Mouse (Mus musculus): ENCODE measurements around the gene Gm28053. TPM values are rescaled to one million over a fixed set of nuclear protein-coding genes. Genes with fewer than 3 reads are reported as not detected.

Gm28053 gene
- polyA plus RNA-seq, 1 experiment from 2014 or later = not detected

DNA sequence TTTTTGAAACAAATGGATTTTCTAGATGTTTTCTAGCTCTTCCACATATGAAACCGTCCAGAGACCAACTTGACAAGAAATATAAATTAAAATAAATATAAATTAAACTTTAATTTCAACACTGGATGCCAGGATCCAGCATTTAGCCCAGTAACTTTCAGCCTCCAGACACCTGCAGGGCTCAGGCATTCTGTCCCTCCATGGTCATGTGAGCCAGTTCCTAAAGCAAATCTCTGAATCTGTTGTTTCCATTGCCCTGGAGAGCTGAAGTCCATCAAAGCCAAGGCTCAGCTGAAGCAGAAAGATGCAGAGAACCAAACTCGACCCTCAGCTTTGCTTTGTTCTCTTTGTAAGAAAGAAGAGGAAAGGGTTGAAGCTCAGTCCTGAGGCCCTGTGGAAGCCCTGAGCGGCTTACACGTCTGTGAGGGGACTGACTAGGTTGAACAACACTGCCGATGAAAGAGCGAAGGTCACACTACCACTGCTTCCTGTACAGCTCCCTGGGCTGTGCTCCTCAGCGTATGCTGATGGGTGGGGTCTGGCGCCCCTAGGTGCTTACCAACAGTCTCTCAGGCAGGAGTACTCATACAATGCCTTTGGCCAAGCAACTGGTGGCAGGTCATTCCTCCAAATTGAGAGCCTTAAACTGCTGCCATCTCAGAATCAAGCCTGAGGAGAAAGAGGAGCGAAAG is 49.9 kb downstream of the Gm28053 start:
- ATAC-seq (no peak), DNase-seq (ENCODE audit: low read depth, low spot score) (no peak)
- no peaks in the 10 kb centered on the region for H3K27me3 ChIP-seq
- TF ChIP-seq CTCF (IDR thresholded peaks at IDR 0.05) = no peak
- in situ Hi-C loops (cut with MboI; ENCODE audit: low pct_unique_long_range_greater_than_20kb) = loop anchor here (10.0 to 25.0 kb wide), 2 partner anchors 194 to 581 kb away; partner anchors contain the start of gene Rarres2
- ChIA-PET POLR2A (no interaction called here), CTCF (no interaction called here)

DNA sequence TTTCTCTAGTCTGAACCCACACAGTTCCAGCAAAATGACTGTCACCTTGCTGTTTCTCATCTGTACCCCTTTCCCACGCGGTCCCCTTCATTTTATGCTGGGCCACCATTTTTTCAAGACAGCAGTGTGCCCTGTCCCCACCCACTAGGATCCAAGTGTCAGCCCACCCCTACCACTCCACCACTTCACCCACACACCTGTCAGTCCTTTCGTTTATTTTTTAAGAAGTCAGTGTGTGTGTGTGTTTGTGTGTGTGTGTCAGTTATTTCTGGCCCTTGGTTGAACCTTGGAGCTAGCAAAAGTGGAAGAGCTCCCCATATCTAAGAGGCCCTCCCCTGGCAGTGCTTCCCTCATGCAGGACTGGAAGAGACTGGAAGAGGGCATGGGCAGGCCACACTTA is 50.5 kb downstream of the Gm28053 start:
- no peak for DNase-seq (ENCODE audit: low read depth, low spot score)
- in situ Hi-C loops (cut with MboI; ENCODE audit: low pct_unique_long_range_greater_than_20kb) = loop anchor here (10.0 to 25.0 kb wide), 2 partner anchors 194 to 582 kb away; partner anchors contain the start of gene Rarres2
- no peak for ATAC-seq
- ChIA-PET CTCF (interaction anchor here (1.2 kb wide), 1 partner anchor 123 kb away, joined by 4 read pairs; no protein-coding TSS in a partner anchor), POLR2A (no interaction called here)
- H3K27me3 ChIP-seq = no peaks in the 10 kb centered on the region
- no peak for TF ChIP-seq CTCF (IDR thresholded peaks at IDR 0.05)

- no peak for TF ChIP-seq CTCF (IDR thresholded peaks at IDR 0.05)
- H3K27me3 ChIP-seq = no peaks in the 10 kb centered on the region
- ChIA-PET CTCF (interaction anchor here (1.0 to 4.8 kb wide), 7 partner anchors 10 to 190 kb away, joined by 3 to 66 read pairs (median 7); partner anchors contain the start of gene Gimap8), POLR2A (no interaction called here)
- ATAC-seq (no peak), DNase-seq (ENCODE audit: low read depth, low spot score) (no peak)
- in situ Hi-C loops (cut with MboI; ENCODE audit: low pct_unique_long_range_greater_than_20kb) = loop anchor here (5.0 to 25.0 kb wide), 2 partner anchors 123 to 583 kb away; partner anchors contain the start of gene Gimap8
These were observed 52.3 kb downstream of the Gm28053 start, which contains the start of gene Gimap3 for GRCm38 (mm10) chr6:48770696-48771095. Gene Gimap3, minus strand, starts transcription at chr6:48770851.

DNA sequence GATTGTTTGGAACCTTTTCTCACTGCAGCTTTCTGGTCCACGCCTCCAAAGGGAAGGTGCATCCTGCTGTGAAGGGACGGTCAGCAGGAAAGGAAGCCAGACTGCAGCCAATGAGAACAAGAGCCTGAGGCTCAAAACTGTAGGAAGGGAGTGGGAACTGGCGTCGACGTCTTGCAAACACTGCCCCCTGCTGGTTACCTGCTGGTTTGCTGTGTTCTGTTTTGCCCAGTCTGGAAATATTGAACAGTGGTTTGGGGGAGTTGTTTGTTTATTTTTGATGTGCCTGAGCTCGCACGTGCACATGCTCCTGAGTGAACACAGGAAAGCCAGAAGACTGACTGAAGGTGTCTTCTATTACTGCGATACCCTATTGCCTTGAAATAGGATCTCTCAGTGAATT is 53.6 kb downstream of the Gm28053 start:
- ChIA-PET POLR2A (interaction anchor here (0.5 to 0.9 kb wide), 2 partner anchors 113 to 128 kb away, joined by 3 read pairs; no protein-coding TSS in a partner anchor), CTCF (interaction anchor here (0.7 to 4.8 kb wide), 18 partner anchors 10 to 192 kb away, joined by 3 to 66 read pairs (median 4); partner anchors contain the start of genes Gimap8, Tmem176b and Zfp775)
- in situ Hi-C loops (cut with MboI; ENCODE audit: low pct_unique_long_range_greater_than_20kb) = loop anchor here (5.0 to 25.0 kb wide), 2 partner anchors 125 to 585 kb away; partner anchors contain the start of gene Gimap8
- TF ChIP-seq CTCF (IDR thresholded peaks at IDR 0.05) = peak; percentile 92
- no peaks in the 10 kb centered on the region for H3K27me3 ChIP-seq
- ATAC-seq (peak; percentile 57), DNase-seq (ENCODE audit: low read depth, low spot score) (no peak)

DNA sequence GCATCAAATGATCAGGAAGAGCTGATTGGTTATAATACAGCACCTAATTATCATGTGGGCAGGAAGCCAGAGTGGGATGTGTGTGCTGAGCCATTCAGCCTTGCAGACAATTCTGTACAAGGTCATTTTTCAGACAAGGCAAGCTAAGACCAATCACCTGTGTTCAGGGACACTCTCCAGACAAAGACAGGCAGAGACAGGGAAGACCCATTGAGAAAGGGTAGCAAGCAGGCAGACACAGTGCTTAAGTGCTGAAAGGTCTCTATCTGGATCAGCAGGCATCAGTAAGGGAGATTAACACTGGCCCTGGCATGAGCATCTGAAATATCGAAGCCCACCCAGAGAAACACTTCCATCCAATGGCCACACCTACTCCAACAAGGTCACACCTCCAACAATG is 66.0 kb downstream of the Gm28053 start:
- ATAC-seq (peak; percentile 17), DNase-seq (ENCODE audit: low read depth, low spot score) (no peak)
- in situ Hi-C loops (cut with MboI; ENCODE audit: low pct_unique_long_range_greater_than_20kb) = no loop called here
- POLR2A ChIA-PET = interaction anchor here (0.5 kb wide), 1 partner anchor 140 kb away, joined by 3 read pairs; no protein-coding TSS in a partner anchor
- CTCF ChIA-PET = interaction anchor here (0.8 to 2.8 kb wide), 3 partner anchors 10 to 139 kb away, joined by 4 to 7 read pairs (median 7); no protein-coding TSS in a partner anchor
- no peak for TF ChIP-seq CTCF (IDR thresholded peaks at IDR 0.05)
- H3K27me3 ChIP-seq = no peaks in the 10 kb centered on the region

DNA sequence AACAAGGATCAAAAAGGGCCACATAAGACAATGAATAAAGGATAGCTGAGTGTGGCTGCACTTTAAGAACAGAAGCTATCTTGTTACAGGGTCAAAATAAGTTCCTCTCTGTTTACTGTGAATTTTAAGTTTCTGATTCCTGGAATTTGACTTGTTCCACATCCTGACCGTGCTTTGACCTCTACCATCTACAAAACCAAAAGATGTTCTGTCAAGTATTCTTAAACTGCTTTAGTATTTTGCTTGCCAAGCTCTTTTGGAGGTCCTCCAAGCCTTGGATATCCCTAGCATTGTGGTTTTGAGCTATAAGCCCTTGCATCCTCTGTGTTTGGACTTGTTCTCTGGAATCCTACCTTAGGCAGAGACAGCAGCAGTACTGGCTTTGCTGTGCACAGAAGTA is 66.8 kb downstream of the Gm28053 start:
- H3K27me3 ChIP-seq = no peaks in the 10 kb centered on the region
- CTCF ChIA-PET = interaction anchor here (0.6 to 1.3 kb wide), 8 partner anchors 23 to 866 kb away, joined by 3 to 4 read pairs (median 3); partner anchors contain the start of genes Gimap5 and Gimap8
- TF ChIP-seq CTCF (IDR thresholded peaks at IDR 0.05) = no peak
- in situ Hi-C loops (cut with MboI; ENCODE audit: low pct_unique_long_range_greater_than_20kb) = no loop called here
- peak; percentile 54 for ATAC-seq
- DNase-seq (ENCODE audit: low read depth, low spot score) = peak; percentile 54
- POLR2A ChIA-PET = no interaction called here

- ChIA-PET POLR2A (no interaction called here), CTCF (interaction anchor here (0.6 to 1.3 kb wide), 7 partner anchors 23 to 866 kb away, joined by 3 to 4 read pairs (median 3); partner anchors contain the start of genes Gimap5 and Gimap8)
- DNase-seq (ENCODE audit: low read depth, low spot score) (no peak), ATAC-seq (no peak)
- TF ChIP-seq CTCF (IDR thresholded peaks at IDR 0.05) = no peak
- in situ Hi-C loops (cut with MboI; ENCODE audit: low pct_unique_long_range_greater_than_20kb) = no loop called here
- H3K27me3 ChIP-seq = no peaks in the 10 kb centered on the region
These were observed 67.2 kb downstream of the Gm28053 start for GRCm38 (mm10) chr6:48785601-48786000.

DNA sequence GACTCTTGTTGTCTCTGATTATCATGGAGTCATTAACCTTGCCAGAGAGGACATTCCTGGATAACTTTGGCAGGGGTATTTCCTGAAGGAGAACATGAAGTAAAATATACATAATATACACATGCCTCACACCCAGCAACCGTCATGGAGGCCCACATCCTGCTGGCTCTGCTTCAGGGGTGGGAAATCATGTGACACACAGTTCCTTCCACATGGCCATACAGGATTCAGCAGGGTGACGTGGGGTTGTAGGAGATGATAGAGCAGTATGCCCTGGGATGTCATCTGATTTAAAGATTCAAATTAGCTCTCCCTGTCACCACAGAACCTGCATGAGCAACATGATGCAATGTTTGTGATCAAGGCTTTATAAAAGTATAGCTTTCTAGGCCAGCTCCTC is 69.5 kb downstream of the Gm28053 start:
- no peaks in the 10 kb centered on the region for H3K27me3 ChIP-seq
- in situ Hi-C loops (cut with MboI; ENCODE audit: low pct_unique_long_range_greater_than_20kb) = no loop called here
- no peak for TF ChIP-seq CTCF (IDR thresholded peaks at IDR 0.05)
- POLR2A ChIA-PET = no interaction called here
- DNase-seq (ENCODE audit: low read depth, low spot score) (no peak), ATAC-seq (no peak)
- CTCF ChIA-PET = interaction anchor here (1.3 to 1.6 kb wide), 2 partner anchors 7 to 14 kb away, joined by 4 to 5 read pairs; no protein-coding TSS in a partner anchor

DNA sequence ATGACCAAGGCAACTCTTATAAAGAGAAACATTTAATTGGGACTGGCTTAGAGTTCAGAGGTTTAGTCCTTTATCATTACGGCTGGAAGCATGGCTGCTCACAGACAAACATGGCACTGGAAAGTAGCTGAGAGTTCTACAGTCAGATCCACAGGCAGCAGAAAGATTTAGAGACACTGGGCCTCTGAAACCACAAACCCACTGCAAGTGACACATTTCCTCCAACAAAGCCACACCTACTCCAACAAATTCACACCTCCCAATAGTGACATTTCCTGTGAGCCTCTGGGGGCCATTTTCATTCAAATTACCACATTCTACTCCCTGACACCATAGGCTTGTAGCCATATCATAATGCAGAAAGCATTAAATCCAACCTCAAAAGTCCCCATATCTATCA is 83.5 kb downstream of the Gm28053 start:
- no peaks in the 10 kb centered on the region for H3K27me3 ChIP-seq
- ATAC-seq (no peak), DNase-seq (ENCODE audit: low read depth, low spot score) (no peak)
- in situ Hi-C loops (cut with MboI; ENCODE audit: low pct_unique_long_range_greater_than_20kb) = no loop called here
- TF ChIP-seq CTCF (IDR thresholded peaks at IDR 0.05) = no peak
- ChIA-PET POLR2A (interaction anchor here (0.5 kb wide), 1 partner anchor 28 kb away, joined by 3 read pairs; no protein-coding TSS in a partner anchor), CTCF (no interaction called here)

Other genes starting within 250 kb of the Gm28053 start
- 97.0 TPM for gene Atp6v0e2, start 181.0 kb upstream of the Gm28053 start, polyA plus RNA-seq (2021)
- gene Lrrc61, start 163.8 kb upstream of the Gm28053 start, polyA plus RNA-seq (2021) = 21.5 TPM
- 0.22 TPM for gene Rarres2, start 145.8 kb upstream of the Gm28053 start, polyA plus RNA-seq (2021)
- not detected for gene Gm45021, start 129.0 kb upstream of the Gm28053 start, polyA plus RNA-seq (2021)
- 44.2 TPM for gene Repin1, start 124.7 kb upstream of the Gm28053 start, polyA plus RNA-seq (2021)
- gene Gm44965, start 124.7 kb upstream of the Gm28053 start, polyA plus RNA-seq (2021) = 0.62 TPM
- 8.7 TPM for gene Zfp775, start 116.5 kb upstream of the Gm28053 start, polyA plus RNA-seq (2021)
- gene AI854703, start 91.8 kb upstream of the Gm28053 start, polyA plus RNA-seq (2021) = 25.6 TPM
- gene Gimap8, start 71.4 kb upstream of the Gm28053 start, polyA plus RNA-seq (2021) = 7.3 TPM
- 20.6 TPM for gene Gimap9, start 42.5 kb upstream of the Gm28053 start, polyA plus RNA-seq (2021)
- gene Gimap4, start 34.1 kb upstream of the Gm28053 start, polyA plus RNA-seq (2021) = 0.73 TPM
- gene Gimap6, start 10.4 kb upstream of the Gm28053 start, polyA plus RNA-seq (2021) = not detected
- gene Gimap7, start within 50 bp of the Gm28053 start, polyA plus RNA-seq (2021) = not detected
- gene Gimap1, start 20.4 kb downstream of the Gm28053 start, polyA plus RNA-seq (2021) = 0.04 TPM
- not detected for gene Gimap5, start 27.6 kb downstream of the Gm28053 start, polyA plus RNA-seq (2021)
- gene Gimap3, start 52.2 kb downstream of the Gm28053 start, polyA plus RNA-seq (2021) = not detected
- 1,783 TPM for gene Tmem176a, start 122.3 kb downstream of the Gm28053 start, polyA plus RNA-seq (2021)
- 2,760 TPM for gene Tmem176b, start 122.9 kb downstream of the Gm28053 start, polyA plus RNA-seq (2021)
- gene Aoc1, start 154.3 kb downstream of the Gm28053 start, polyA plus RNA-seq (2021) = 22.4 TPM
- gene 1600015I10Rik, start 211.3 kb downstream of the Gm28053 start, polyA plus RNA-seq (2021) = not detected

Data from Patski (cell line).